In genomic region chr5:53444030-53444429, GRCm38 (mm10) we compare ENCODE assay signal across 9 mouse cellular contexts. TPM values are rescaled to one million over a fixed set of nuclear protein-coding genes. Genes with fewer than 3 reads are reported as not detected.
A peak's percentile ranks its signal among the peaks of the same experiment; 100 is the strongest.
DNase-seq lines count a peak whose midpoint lies in the region; ATAC-seq and TF ChIP-seq lines count a peak whose summit lies in the region.
"Had no signal": no experiment of that assay in that cellular context is flagged by ENCODE, and none has a peak within 500 bp of the region (broad histone marks: within the 10 kb centered on the region; RNA-seq: fewer than 3 reads in every experiment).

No protein-coding gene starts in this region.

- no peaks in the 10 kb centered on the region for H3K36me3 ChIP-seq in kidney, embryonic 16.5 days (ENCODE audit: insufficient read depth, low read length)
- no peaks in the 10 kb centered on the region for H3K36me3 ChIP-seq in stomach, postnatal 0 days (ENCODE audit: control insufficient read depth, insufficient read depth, low read length)

- DNase-seq in left cerebral cortex, postnatal 4 days, result peak; percentile 64
- no peak for DNase-seq in left cerebral cortex, adult 8-10 months (ENCODE audit: low spot score in 2 of 2)
- peak; percentile 84 for DNase-seq in adrenal gland, postnatal 14 days
- peak; percentile 69 for DNase-seq in stomach, postnatal 0 days (ENCODE audit: low spot score)
- no peak for DNase-seq in layer of hippocampus, postnatal 14 days (ENCODE audit: low spot score in 2 of 2)
- DNase-seq in frontal cortex, postnatal 25 days (ENCODE audit: low spot score in 2 of 2), result no peak

- no peaks in the 10 kb centered on the region for H3K4me1 ChIP-seq in kidney, embryonic 16.5 days (ENCODE audit: insufficient read depth, low read length)
- H3K4me1 ChIP-seq in stomach, postnatal 0 days (replicated peaks; ENCODE audit: control insufficient read depth, insufficient read depth), result no peaks in the 10 kb centered on the region; the same call in 1 of the 2 replicates

- peak; percentile 51 for TF ChIP-seq CTCF in stomach, postnatal 0 days (IDR thresholded peaks at IDR 0.05; ENCODE audit: low read depth)

- WGBS in kidney, embryonic 16.5 days, result 81% methylated on average over 5 of the region's 5 CpGs
- WGBS in stomach, postnatal 0 days, result 62% methylated on average over 5 of the region's 5 CpGs

- intact Hi-C loops in left cerebral cortex, postnatal 4 days (cut with DNase I), result no loop called here

- no peak overlapping the region for H3K4me2 ChIP-seq in kidney, embryonic 16.5 days (replicated peaks; ENCODE audit: low read depth, low read length)
- H3K4me2 ChIP-seq in stomach, postnatal 0 days (replicated peaks; ENCODE audit: low read depth), result no peak overlapping the region

- no peaks in the 10 kb centered on the region for H3K9me3 ChIP-seq in kidney, embryonic 16.5 days (ENCODE audit: low read length)
- no peaks in the 10 kb centered on the region for H3K9me3 ChIP-seq in stomach, postnatal 0 days (ENCODE audit: control insufficient read depth, low read length)

- no peak overlapping the region for H3K4me3 ChIP-seq in kidney, embryonic 16.5 days (ENCODE audit: low read length)
- no peak overlapping the region for H3K4me3 ChIP-seq in stomach, postnatal 0 days (ENCODE audit: low read depth, low read length)
- H3K4me3 ChIP-seq: erythroblast, embryonic 14.5 days had no signal

- peak; percentile 46; the same call in 1 of the 2 replicates for ATAC-seq in kidney, embryonic 16.5 days (ENCODE audit: low FRiP score, low TSS enrichment)
- peak; percentile 79 for ATAC-seq in stomach, postnatal 0 days (ENCODE audit: low FRiP score, low TSS enrichment)
- no peak for ATAC-seq in frontal cortex, adult (ENCODE audit: low TSS enrichment)

- no peaks in the 10 kb centered on the region for H3K27me3 ChIP-seq in kidney, embryonic 16.5 days (ENCODE audit: insufficient read depth, low read length)
- no peaks in the 10 kb centered on the region for H3K27me3 ChIP-seq in stomach, postnatal 0 days (ENCODE audit: control insufficient read depth, insufficient read depth, low read length)

- no peak overlapping the region for H3K9ac ChIP-seq in kidney, embryonic 16.5 days (replicated peaks; ENCODE audit: low read length)
- H3K9ac ChIP-seq in stomach, postnatal 0 days (ENCODE audit: low read length), result no peak overlapping the region

- TF ChIP-seq EP300 in stomach, postnatal 0 days (optimal IDR thresholded peaks at IDR 0.05), result no peak

- H3K27ac ChIP-seq in kidney, embryonic 16.5 days (ENCODE audit: low read length), result no peak overlapping the region
- no peak overlapping the region for H3K27ac ChIP-seq in stomach, postnatal 0 days (replicated peaks)

RNA-seq across cellular contexts. Expression of gene Rbpj, which starts 21.9 kb away (rescaled TPM):
- total RNA-seq in left cerebral cortex, postnatal 4 days (2021), result 10 to 100 TPM; 27.5 to 35.5 TPM
- 10 to 100 TPM; 24.7 to 33.8 (median 28.9) TPM for total RNA-seq in left cerebral cortex, adult 8-10 months (2022)
- 31.4 and 36.2 TPM in 2 replicates for total RNA-seq in adrenal gland, postnatal 14 days (2021)
- 33.1 and 35.6 TPM in 2 replicates for polyA plus RNA-seq in kidney, embryonic 16.5 days (2015; fragmentation: Nextera tagmentation; extraction: Ambion mirVana)
- polyA plus RNA-seq in stomach, postnatal 0 days (2015; fragmentation: Nextera tagmentation; extraction: Ambion mirVana), result 12.3 and 12.4 TPM in 2 replicates
- 10 to 100 TPM; 26.9 to 29.3 TPM for total RNA-seq in layer of hippocampus, postnatal 14 days (2021)

Comparison
In these comparisons a context has a peak if more than half of its experiments do, and no peak if none do; other contexts are left out.
1. DNase-seq: peak in left cerebral cortex, postnatal 4 days (single experiment), adrenal gland, postnatal 14 days (single experiment) and stomach, postnatal 0 days (single experiment); none in left cerebral cortex, adult 8-10 months (0 of 2), layer of hippocampus, postnatal 14 days (0 of 2) and frontal cortex, postnatal 25 days (0 of 2).